Mouse (Mus musculus): ENCODE measurements around the gene Stk33. TPM values are rescaled to one million over a fixed set of nuclear protein-coding genes. Genes with fewer than 3 reads are reported as not detected.

Stk33 gene
- polyA plus RNA-seq, 1 experiment, result not detected

DNA sequence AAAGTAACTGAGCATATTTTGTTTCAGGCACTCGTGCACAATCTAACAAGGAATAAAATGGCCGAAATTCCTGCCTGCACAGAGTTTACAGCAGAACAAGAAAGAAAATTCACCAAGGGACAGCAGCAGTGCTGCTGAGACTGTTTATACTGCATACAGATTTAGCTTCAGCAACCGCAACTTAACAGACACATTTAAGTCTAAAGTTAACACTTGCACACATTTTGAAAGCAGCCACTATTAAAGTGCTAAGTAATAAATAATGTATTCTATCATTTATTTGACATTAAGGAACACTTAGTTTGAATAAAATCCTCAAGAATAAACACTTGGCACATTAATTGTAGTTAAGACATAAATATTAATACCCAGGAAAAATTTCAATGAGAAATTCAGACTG is 110.1 kb downstream of the Stk33 start:
- no peak overlapping the region for H3K27ac ChIP-seq (ENCODE audit: control insufficient read depth, insufficient read depth, low read depth, low read length, poor library complexity)
- no peaks in the 10 kb centered on the region for H3K4me1 ChIP-seq (ENCODE audit: control insufficient read depth, insufficient read depth, low read length)
- TF ChIP-seq POLR2A (IDR thresholded peaks at IDR 0.05; ENCODE audit: borderline replicate concordance, control insufficient read depth, low read depth, low read length) (no peak), CTCF (IDR thresholded peaks at IDR 0.05; ENCODE audit: control insufficient read depth, insufficient read depth, low read length) (no peak)
- WGBS, result 59% methylated on average over 3 of the region's 3 CpGs
- H3K4me3 ChIP-seq (replicated peaks; ENCODE audit: control insufficient read depth, low read depth, low read length), result no peak overlapping the region

DNA sequence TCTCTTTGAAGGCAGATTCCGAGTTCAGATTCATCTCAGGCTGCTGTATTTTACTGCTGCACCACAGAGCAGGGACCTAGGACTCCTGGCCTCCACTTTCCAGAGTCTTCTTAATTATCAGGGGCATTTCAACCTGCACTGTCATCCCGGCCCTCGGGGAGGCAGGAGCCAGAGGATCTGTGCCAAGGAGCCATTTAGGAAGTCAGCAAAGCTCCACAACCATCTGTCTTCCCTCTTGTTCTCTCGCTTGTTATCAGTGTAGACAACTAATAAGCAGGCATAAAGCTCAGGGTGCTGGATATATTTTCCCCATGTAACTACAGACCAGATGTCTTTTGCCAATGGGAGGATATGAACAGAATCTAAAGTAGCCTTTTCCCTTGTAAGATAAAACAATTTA is 112.1 kb downstream of the Stk33 start:
- 63% methylated on average over 4 of the region's 4 CpGs for WGBS
- no peak overlapping the region for H3K27ac ChIP-seq (ENCODE audit: control insufficient read depth, insufficient read depth, low read depth, low read length, poor library complexity)
- no peak for TF ChIP-seq POLR2A (IDR thresholded peaks at IDR 0.05; ENCODE audit: borderline replicate concordance, control insufficient read depth, low read depth, low read length)
- no peak for TF ChIP-seq CTCF (IDR thresholded peaks at IDR 0.05; ENCODE audit: control insufficient read depth, insufficient read depth, low read length)
- no peaks in the 10 kb centered on the region for H3K4me1 ChIP-seq (ENCODE audit: control insufficient read depth, insufficient read depth, low read length)
- no peak overlapping the region for H3K4me3 ChIP-seq (replicated peaks; ENCODE audit: control insufficient read depth, low read depth, low read length)

DNA sequence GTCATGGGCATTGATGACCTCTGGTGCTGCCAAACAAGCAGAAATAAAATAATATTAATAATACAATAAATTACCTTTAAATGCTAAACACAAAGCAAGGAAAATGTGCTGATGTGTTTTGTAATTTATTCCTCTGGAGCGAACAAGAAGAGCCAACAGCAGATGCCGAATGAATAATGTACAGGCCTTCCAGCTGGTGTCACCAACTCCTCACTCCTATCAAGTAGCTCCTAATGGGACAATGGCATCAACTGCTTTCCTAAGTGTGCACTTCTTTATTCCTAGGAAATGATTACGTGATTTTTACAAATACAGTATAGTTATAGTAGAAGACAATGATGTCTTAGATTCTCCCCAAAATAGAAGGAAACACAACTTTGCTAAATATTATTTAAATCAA is 113.2 kb downstream of the Stk33 start:
- no peak overlapping the region for H3K4me3 ChIP-seq (replicated peaks; ENCODE audit: control insufficient read depth, low read depth, low read length)
- no peak for TF ChIP-seq CTCF (IDR thresholded peaks at IDR 0.05; ENCODE audit: control insufficient read depth, insufficient read depth, low read length)
- no peak for TF ChIP-seq POLR2A (IDR thresholded peaks at IDR 0.05; ENCODE audit: borderline replicate concordance, control insufficient read depth, low read depth, low read length)
- H3K27ac ChIP-seq (ENCODE audit: control insufficient read depth, insufficient read depth, low read depth, low read length, poor library complexity), result no peak overlapping the region
- WGBS, result 81% methylated on average over 3 of the region's 3 CpGs
- no peaks in the 10 kb centered on the region for H3K4me1 ChIP-seq (ENCODE audit: control insufficient read depth, insufficient read depth, low read length)

DNA sequence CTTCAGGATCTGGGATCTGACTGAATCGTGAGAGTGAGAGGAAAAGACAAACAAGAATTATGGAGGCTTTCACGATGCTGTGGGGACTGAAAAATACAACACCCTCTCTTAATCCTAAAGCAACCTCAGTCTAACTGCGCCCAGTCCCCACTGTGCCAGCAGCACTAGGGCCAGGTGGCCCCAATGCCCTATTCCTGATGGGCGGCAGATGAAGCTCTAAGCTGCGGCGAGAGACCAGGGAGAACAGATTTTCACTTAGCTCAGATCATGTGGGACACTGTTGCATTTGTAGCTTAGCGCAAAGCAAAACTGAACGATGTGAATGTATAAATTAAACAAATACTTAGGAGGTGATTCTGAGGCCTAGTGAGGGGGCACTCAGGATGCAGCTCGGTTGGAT is 113.7 kb downstream of the Stk33 start:
- WGBS, result 72% methylated on average over 9 of the region's 9 CpGs
- H3K4me3 ChIP-seq (replicated peaks; ENCODE audit: control insufficient read depth, low read depth, low read length), result no peak overlapping the region
- no peak overlapping the region for H3K27ac ChIP-seq (ENCODE audit: control insufficient read depth, insufficient read depth, low read depth, low read length, poor library complexity)
- no peaks in the 10 kb centered on the region for H3K4me1 ChIP-seq (ENCODE audit: control insufficient read depth, insufficient read depth, low read length)
- TF ChIP-seq POLR2A (IDR thresholded peaks at IDR 0.05; ENCODE audit: borderline replicate concordance, control insufficient read depth, low read depth, low read length), result no peak
- no peak for TF ChIP-seq CTCF (IDR thresholded peaks at IDR 0.05; ENCODE audit: control insufficient read depth, insufficient read depth, low read length)

DNA sequence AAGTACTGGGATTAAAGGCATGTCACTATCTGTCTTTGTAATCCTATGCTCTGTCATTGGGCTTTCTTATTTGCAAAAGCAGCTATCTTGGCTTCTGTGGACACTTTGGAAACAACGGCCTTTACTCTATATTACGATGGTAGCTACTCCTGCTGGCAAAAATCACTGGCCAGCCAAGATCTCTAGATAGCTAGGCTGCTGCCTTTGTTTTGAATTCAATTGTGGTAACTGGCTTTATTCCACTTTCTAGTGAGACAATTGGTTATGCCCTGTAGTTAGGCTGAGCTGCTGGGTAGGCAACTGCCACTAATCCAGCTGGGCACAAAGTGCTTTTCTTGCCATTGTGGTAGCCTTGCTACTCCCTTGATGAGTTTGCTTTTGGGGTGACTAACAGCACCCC is 129.4 kb downstream of the Stk33 start:
- H3K4me3 ChIP-seq (replicated peaks; ENCODE audit: control insufficient read depth, low read depth, low read length), result no peak overlapping the region
- no peak overlapping the region for H3K27ac ChIP-seq (ENCODE audit: control insufficient read depth, insufficient read depth, low read depth, low read length, poor library complexity)
- H3K4me1 ChIP-seq (ENCODE audit: control insufficient read depth, insufficient read depth, low read length), result no peaks in the 10 kb centered on the region
- TF ChIP-seq POLR2A (IDR thresholded peaks at IDR 0.05; ENCODE audit: borderline replicate concordance, control insufficient read depth, low read depth, low read length) (no peak), CTCF (IDR thresholded peaks at IDR 0.05; ENCODE audit: control insufficient read depth, insufficient read depth, low read length) (no peak)
- WGBS, result 83% methylated on average over 2 of the region's 2 CpGs

DNA sequence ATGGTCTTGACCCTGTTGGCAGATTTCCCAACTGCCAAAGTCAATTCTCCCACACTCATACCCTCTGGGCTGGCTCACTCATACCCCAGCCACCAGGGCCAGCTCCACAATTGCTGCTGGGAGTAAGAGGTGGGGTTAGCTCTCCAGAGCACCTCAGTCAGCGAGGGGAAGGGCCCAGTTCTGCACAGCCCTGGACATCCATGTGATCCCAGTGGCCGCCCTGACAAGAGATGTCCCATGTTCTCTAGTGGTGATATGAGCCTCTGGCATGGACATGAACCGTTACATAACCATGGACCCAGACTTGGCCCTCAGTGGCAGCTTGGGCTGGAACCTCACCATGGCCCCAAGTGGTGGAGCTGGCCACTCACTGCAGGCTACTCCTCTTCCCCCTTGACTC is 143.1 kb downstream of the Stk33 start:
- Histone ChIP-seq H3K4me1 (ENCODE audit: control insufficient read depth, insufficient read depth, low read length) (no peaks in the 10 kb centered on the region), H3K27ac (ENCODE audit: control insufficient read depth, insufficient read depth, low read depth, low read length, poor library complexity) (no peak overlapping the region), H3K4me3 (replicated peaks; ENCODE audit: control insufficient read depth, low read depth, low read length) (no peak overlapping the region)
- TF ChIP-seq POLR2A (IDR thresholded peaks at IDR 0.05; ENCODE audit: borderline replicate concordance, control insufficient read depth, low read depth, low read length) (no peak), CTCF (IDR thresholded peaks at IDR 0.05; ENCODE audit: control insufficient read depth, insufficient read depth, low read length) (no peak)
- WGBS, result 81% methylated on average over 3 of the region's 3 CpGs

DNA sequence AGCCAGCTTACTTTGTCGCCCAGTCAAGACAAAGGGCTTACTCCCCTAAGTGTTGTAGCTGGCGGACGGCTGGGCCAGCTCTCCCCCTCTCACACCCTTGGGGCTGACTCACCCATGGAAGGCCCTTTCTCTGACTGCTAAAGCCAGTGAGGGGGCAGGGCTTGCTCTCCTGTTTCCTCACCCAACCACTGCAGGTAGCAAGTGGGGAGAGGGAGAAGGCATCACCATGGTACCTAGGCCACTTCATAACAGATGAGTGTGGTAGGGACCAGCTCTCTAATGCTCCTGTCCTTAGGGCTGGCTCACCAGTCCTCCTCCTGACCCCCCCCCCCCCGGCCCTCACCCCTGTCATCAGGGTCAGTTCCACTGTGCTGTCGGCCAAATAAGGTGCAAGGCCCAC is 143.5 kb downstream of the Stk33 start:
- no peak for TF ChIP-seq CTCF (IDR thresholded peaks at IDR 0.05; ENCODE audit: control insufficient read depth, insufficient read depth, low read length)
- no peak for TF ChIP-seq POLR2A (IDR thresholded peaks at IDR 0.05; ENCODE audit: borderline replicate concordance, control insufficient read depth, low read depth, low read length)
- WGBS, result 75% methylated on average over 5 of the region's 5 CpGs
- no peak overlapping the region for H3K27ac ChIP-seq (ENCODE audit: control insufficient read depth, insufficient read depth, low read depth, low read length, poor library complexity)
- H3K4me1 ChIP-seq (ENCODE audit: control insufficient read depth, insufficient read depth, low read length), result no peaks in the 10 kb centered on the region
- H3K4me3 ChIP-seq (replicated peaks; ENCODE audit: control insufficient read depth, low read depth, low read length), result no peak overlapping the region

DNA sequence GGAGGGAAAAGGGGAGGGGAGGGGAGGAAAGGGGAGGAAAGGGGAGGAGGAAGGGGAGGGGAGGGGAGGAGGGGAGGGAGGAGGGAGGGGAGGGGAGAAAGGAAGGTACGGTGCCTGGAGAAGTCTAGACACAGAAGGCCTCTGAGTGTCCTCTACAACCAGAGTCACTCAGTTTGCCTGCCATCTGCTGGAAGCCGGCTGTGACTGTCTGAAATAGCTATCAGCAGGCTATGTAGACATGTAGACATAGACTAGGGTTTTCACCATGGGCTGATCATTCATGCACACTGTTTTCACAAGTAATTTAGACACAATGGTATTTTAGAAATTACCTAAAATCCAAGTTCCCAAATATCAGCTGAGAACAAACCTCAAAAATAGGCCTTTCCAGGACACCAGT is 148.4 kb downstream of the Stk33 start:
- no peak overlapping the region for H3K4me3 ChIP-seq (replicated peaks; ENCODE audit: control insufficient read depth, low read depth, low read length)
- TF ChIP-seq POLR2A (IDR thresholded peaks at IDR 0.05; ENCODE audit: borderline replicate concordance, control insufficient read depth, low read depth, low read length) (no peak), CTCF (IDR thresholded peaks at IDR 0.05; ENCODE audit: control insufficient read depth, insufficient read depth, low read length) (no peak)
- no peaks in the 10 kb centered on the region for H3K4me1 ChIP-seq (ENCODE audit: control insufficient read depth, insufficient read depth, low read length)
- 47% methylated on average over 2 of the region's 2 CpGs for WGBS
- H3K27ac ChIP-seq (ENCODE audit: control insufficient read depth, insufficient read depth, low read depth, low read length, poor library complexity), result no peak overlapping the region

DNA sequence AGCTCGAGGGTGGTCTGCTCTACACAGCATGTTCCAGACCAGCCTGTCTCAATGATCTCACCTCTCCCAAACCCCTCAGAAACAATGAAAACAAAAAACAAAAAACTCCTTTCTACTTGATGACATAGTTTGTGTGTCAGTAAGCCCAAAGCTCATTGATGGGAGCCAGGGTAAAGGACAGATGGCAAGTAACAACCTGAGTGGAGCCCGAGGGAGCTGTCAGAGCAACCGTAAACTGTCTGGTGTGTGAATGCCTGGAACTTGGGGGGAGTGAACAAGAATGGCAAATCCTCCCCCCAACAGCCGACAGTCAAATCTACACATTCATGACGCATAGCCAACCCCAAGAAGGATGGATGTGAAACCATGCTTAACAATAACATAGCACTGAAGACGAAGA is 149.8 kb downstream of the Stk33 start:
- TF ChIP-seq POLR2A (IDR thresholded peaks at IDR 0.05; ENCODE audit: borderline replicate concordance, control insufficient read depth, low read depth, low read length), result no peak
- TF ChIP-seq CTCF (IDR thresholded peaks at IDR 0.05; ENCODE audit: control insufficient read depth, insufficient read depth, low read length), result no peak
- no peak overlapping the region for H3K4me3 ChIP-seq (replicated peaks; ENCODE audit: control insufficient read depth, low read depth, low read length)
- no peaks in the 10 kb centered on the region for H3K4me1 ChIP-seq (ENCODE audit: control insufficient read depth, insufficient read depth, low read length)
- no peak overlapping the region for H3K27ac ChIP-seq (ENCODE audit: control insufficient read depth, insufficient read depth, low read depth, low read length, poor library complexity)
- 71% methylated on average over 6 of the region's 6 CpGs for WGBS
